Mouse (Mus musculus) kidney, postnatal 4 days (tissue): Measurements from ENCODE around the gene Ptp4a2.
A peak's percentile ranks its signal among the peaks of the same experiment; 100 is the strongest.

ENCODE experiments used
- DNase-seq, 2 experiments: peaks; one replicate each; pipeline ENCODE4 v3.0.0; 2021; ENCODE audit warnings: mixed read lengths in 2 of 2

Gene Ptp4a2

GRCm38 (mm10) chr4:129803368-129803767 is 7.7 kb upstream of the Ptp4a2 start:
- DNase-seq, result no peak

- DNase-seq, result no peak
Observed at GRCm38 (mm10) chr4:129805059-129805458, 6.0 kb upstream of the Ptp4a2 start.

- DNase-seq, result no peak
Observed at GRCm38 (mm10) chr4:129811605-129812468, 818 bp downstream of the Ptp4a2 start.

GRCm38 (mm10) chr4:129817591-129817990 is 6.6 kb downstream of the Ptp4a2 start:
- no peak for DNase-seq

- peak; percentile 21 to 44 for DNase-seq
Observed at GRCm38 (mm10) chr4:129818506-129819195, 7.6 kb downstream of the Ptp4a2 start.

GRCm38 (mm10) chr4:129819712-129820336 is 8.8 kb downstream of the Ptp4a2 start:
- peak; percentile 97 to 99 for DNase-seq

- peak; percentile 80 to 87 for DNase-seq
Observed at GRCm38 (mm10) chr4:129820417-129821086, 9.5 kb downstream of the Ptp4a2 start.

GRCm38 (mm10) chr4:129821087-129821616 is 10.1 kb downstream of the Ptp4a2 start:
- DNase-seq, result no peak

- DNase-seq, result no peak
Observed at GRCm38 (mm10) chr4:129822324-129822723, 11.3 kb downstream of the Ptp4a2 start.

- no peak for DNase-seq
Observed at GRCm38 (mm10) chr4:129823216-129823810, 12.3 kb downstream of the Ptp4a2 start.

- no peak for DNase-seq
Observed at GRCm38 (mm10) chr4:129827611-129828010, 16.6 kb downstream of the Ptp4a2 start.

GRCm38 (mm10) chr4:129828081-129828480 is 17.1 kb downstream of the Ptp4a2 start:
- DNase-seq, result no peak

GRCm38 (mm10) chr4:129829799-129830198 is 18.8 kb downstream of the Ptp4a2 start:
- DNase-seq, result no peak

GRCm38 (mm10) chr4:129830343-129830944 is 19.4 kb downstream of the Ptp4a2 start:
- no peak for DNase-seq

- no peak for DNase-seq
Observed at GRCm38 (mm10) chr4:129834581-129834980, 23.6 kb downstream of the Ptp4a2 start.

- no peak for DNase-seq
Observed at GRCm38 (mm10) chr4:129835296-129835695, 24.3 kb downstream of the Ptp4a2 start.

- no peak for DNase-seq
Observed at GRCm38 (mm10) chr4:129839866-129840555, 29.0 kb downstream of the Ptp4a2 start.

- DNase-seq, result peak in 1 of 2 experiments; percentile 16
Observed at GRCm38 (mm10) chr4:129846823-129847222, 35.8 kb downstream of the Ptp4a2 start.

- no peak for DNase-seq
Observed at GRCm38 (mm10) chr4:129850491-129850890, 39.5 kb downstream of the Ptp4a2 start.

- no peak for DNase-seq
Observed at GRCm38 (mm10) chr4:129851861-129852260, 40.8 kb downstream of the Ptp4a2 start.

- no peak for DNase-seq
Observed at GRCm38 (mm10) chr4:129853053-129853452, 42.0 kb downstream of the Ptp4a2 start.
